Mouse (Mus musculus): ENCODE results near the gene Lyrm7.

DNA sequence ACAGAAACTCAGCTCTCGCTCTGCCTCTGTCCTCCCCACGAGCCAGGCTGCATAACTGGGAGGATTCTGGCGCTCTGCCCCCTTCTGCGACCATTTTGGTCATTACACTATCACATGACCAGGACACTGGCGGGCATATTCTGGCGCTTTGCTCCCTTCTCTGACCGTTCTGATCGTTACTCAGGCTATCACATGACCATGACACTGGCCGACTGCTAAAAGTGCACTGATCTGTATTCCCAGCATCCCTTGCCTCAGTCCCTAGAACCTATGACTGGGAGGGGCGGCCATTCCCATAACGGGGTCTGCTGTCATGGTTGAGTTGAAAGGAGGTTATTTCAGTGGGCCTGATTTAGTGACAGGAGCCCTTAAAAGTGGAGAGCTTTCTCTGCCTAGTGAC, 64.2 kb downstream of the Lyrm7 start:
- no peak for TF ChIP-seq POLR2A (IDR thresholded peaks at IDR 0.05; ENCODE audit: control insufficient read depth, extremely low read depth, insufficient read depth, low read length, poor library complexity)
- no peak for TF ChIP-seq CTCF (IDR thresholded peaks at IDR 0.05; ENCODE audit: borderline replicate concordance, control insufficient read depth, extremely low read depth, insufficient read depth, low read length, poor library complexity)
